Mouse (Mus musculus) heart, embryonic 15.5 days (tissue): Measurements from ENCODE around the gene Prg4. TPM values are rescaled to one million over a fixed set of nuclear protein-coding genes. Genes with fewer than 3 reads are reported as not detected.

ENCODE experiments used
- ATAC-seq: fragments of 200-750 bp; cut with Nextera tagmentation; replicated peaks from 2 replicates; pipeline ENCODE4 v1.8.0; 2017; ENCODE audit warnings: low read depth, moderate TSS enrichment; ENCODE audit not compliant: insufficient number of reproducible peaks, insufficient read depth, low FRiP score
- H3K27ac ChIP-seq: fragments of 300-500 bp; sonication (generic); 2 replicates; pipeline ENCODE4 v1.5.1; 2015; ENCODE audit warnings: mild to moderate bottlenecking, inconsistent platforms
- H3K27me3 ChIP-seq: fragments of 300-500 bp; sonication (generic); 2 replicates; pipeline ENCODE4 v1.6.1; 2015; ENCODE audit warnings: inconsistent platforms
- H3K36me3 ChIP-seq: fragments of 300-500 bp; sonication (generic); 2 replicates; pipeline ENCODE4 v1.6.1; 2015; ENCODE audit warnings: mild to moderate bottlenecking, inconsistent platforms
- H3K4me1 ChIP-seq: fragments of 300-500 bp; sonication (generic); replicated peaks from 2 replicates; pipeline ENCODE4 v1.6.1; 2015; ENCODE audit warnings: inconsistent platforms
- H3K4me2 ChIP-seq: fragments of 300-500 bp; sonication (generic); 2 replicates; pipeline ENCODE4 v1.6.1; 2015; ENCODE audit warnings: inconsistent platforms, mild to moderate bottlenecking, moderate library complexity
- H3K4me3 ChIP-seq: fragments of 300-500 bp; sonication (generic); 2 replicates; pipeline ENCODE4 v1.5.1; 2015; ENCODE audit warnings: mild to moderate bottlenecking, inconsistent platforms
- H3K9ac ChIP-seq: fragments of 300-500 bp; sonication (generic); 2 replicates; pipeline ENCODE4 v1.6.1; 2015; ENCODE audit warnings: mild to moderate bottlenecking, inconsistent platforms
- H3K9me3 ChIP-seq: fragments of 300-500 bp; sonication (generic); replicated peaks from 2 replicates; pipeline ENCODE4 v1.6.1; 2016; ENCODE audit warnings: inconsistent platforms
- WGBS: fragments of 180-500 bp; shearing (Covaris S2); methylation state at CpG from one replicate; pipeline ENCODE4 v1.1.7; 2015; ENCODE audit warnings: mixed read lengths; 5-methylcytosine and 5-hydroxymethylcytosine counted together
- polyA plus RNA-seq: library from polyadenylated mRNA; unstranded; fragments of >200 nt; fragmentation: Nextera tagmentation; extraction: Ambion mirVana; gene quantifications from 2 replicates; pipeline ENCODE4 v1.2.1, GENCODE M21; 2015

Prg4 gene
- 0.30 and 0.91 TPM in 2 replicates for polyA plus RNA-seq

DNA sequence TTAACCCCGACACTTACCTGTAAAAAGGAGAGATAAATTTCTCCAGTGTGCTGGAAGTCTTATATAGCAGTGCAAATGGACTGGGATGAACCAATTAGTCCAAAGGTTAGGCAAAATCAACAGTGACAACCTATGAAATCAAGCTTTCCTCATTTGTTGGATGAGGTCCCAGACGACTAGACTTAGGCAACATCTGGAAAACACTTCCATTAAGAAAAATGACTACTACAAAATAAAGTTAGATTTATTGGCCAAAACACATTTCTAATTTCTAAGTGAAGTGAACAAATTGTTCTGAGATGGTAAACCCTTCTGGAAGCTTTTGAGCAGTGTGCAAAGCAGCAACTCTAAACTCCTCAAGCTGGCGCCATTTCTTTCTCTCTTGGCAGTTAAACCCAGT lies at the start of gene Prg4:
Prg4 (minus strand) TSS at position 34 of the 400 bp plus-strand sequence.
- Histone ChIP-seq H3K9me3 (no peaks in the 10 kb centered on the region), H3K27me3 (no peaks in the 10 kb centered on the region), H3K36me3 (no peaks in the 10 kb centered on the region), H3K27ac (no peak within 1 kb of the TSS), H3K4me1 (no peaks in the 10 kb centered on the region), H3K4me3 (no peak within 1 kb of the TSS), H3K9ac (no peak within 1 kb of the TSS), H3K4me2 (no peak within 1 kb of the TSS)
- WGBS = 84% methylated on average over 3 of the region's 3 CpGs
- no peak for ATAC-seq

DNA sequence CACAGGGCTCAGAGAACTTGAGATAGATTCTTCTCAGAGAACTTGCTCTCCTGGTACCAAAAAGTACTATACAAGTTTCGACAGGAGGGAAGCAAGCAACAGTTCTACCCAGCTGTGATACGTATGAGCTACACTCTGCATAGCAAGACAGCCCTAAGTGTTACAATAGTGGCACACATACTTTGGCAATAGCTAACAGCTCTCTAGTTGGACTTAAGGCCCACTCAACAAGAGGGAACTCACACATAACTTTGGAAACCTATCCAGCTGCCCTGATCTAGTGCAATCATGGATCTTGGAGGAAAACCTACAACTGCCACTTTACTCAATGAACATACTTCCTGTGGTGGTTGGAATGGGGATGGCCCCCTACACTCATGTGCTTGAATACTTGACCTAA lies 47.1 kb upstream of the Prg4 start:
- 84% methylated on average over 2 of the region's 2 CpGs for WGBS

DNA sequence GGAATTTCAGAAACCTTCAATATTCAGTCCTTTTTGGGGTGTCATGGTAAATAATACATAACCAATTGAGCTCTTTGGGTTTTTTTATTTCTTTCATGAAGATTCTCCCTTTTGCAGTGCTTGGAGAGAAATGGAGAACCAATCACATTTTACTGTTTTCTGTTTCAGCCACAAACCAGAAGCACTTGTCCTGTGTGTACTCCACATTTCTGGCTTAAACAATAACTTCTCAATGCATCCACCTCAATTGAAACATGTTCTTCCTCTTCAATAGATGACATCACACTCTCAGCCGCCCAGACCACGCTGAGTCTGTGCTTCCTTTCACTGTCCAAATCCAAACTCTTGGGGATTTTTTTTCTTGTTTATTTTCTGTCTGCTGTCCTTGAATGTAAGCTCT lies 39.8 kb upstream of the Prg4 start:
- Histone ChIP-seq H3K4me3 (no peak overlapping the region), H3K9me3 (no peaks in the 10 kb centered on the region), H3K4me1 (no peaks in the 10 kb centered on the region), H3K27ac (no peak overlapping the region), H3K36me3 (no peaks in the 10 kb centered on the region), H3K9ac (no peak overlapping the region), H3K27me3 (no peaks in the 10 kb centered on the region), H3K4me2 (no peak overlapping the region)
- ATAC-seq = no peak
- 45% methylated on average over 2 of the region's 2 CpGs for WGBS

More for the DNA sequence above, 47.1 kb upstream of the Prg4 start:
- Histone ChIP-seq H3K27ac (no peak overlapping the region), H3K4me1 (peaks cover 3% of the 10 kb centered on the region; the same call in 1 of the 2 replicates), H3K4me2 (no peak overlapping the region), H3K9me3 (no peaks in the 10 kb centered on the region), H3K36me3 (no peaks in the 10 kb centered on the region), H3K9ac (no peak overlapping the region), H3K27me3 (no peaks in the 10 kb centered on the region), H3K4me3 (no peak overlapping the region)
- no peak for ATAC-seq

DNA sequence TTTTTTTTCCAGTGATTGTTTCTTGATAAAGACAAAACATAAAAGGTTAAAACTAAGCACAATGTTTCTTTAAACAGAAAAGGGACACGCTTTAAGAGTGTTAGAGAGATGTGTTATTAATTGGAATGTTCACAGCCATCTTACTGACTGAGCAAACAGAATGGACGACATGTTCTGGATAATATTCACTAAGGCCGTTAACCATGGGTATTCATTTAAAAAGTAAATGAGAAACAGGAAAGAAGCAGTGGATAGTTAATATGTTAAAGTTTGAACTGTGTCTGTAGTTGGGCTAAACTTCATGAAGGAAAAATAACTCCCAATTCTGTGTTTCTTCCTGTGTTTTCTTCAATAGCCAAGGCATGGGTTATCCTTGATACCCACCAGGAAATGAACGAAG lies 37.4 kb upstream of the Prg4 start:
- no peaks in the 10 kb centered on the region for H3K36me3 ChIP-seq
- H3K27me3 ChIP-seq = no peaks in the 10 kb centered on the region
- no peak overlapping the region for H3K9ac ChIP-seq
- no peaks in the 10 kb centered on the region for H3K9me3 ChIP-seq
- WGBS = 78% methylated on average over 4 of the region's 4 CpGs
- H3K4me3 ChIP-seq = no peak overlapping the region
- no peaks in the 10 kb centered on the region for H3K4me1 ChIP-seq
- H3K4me2 ChIP-seq = no peak overlapping the region
- ATAC-seq = no peak
- H3K27ac ChIP-seq = no peak overlapping the region

DNA sequence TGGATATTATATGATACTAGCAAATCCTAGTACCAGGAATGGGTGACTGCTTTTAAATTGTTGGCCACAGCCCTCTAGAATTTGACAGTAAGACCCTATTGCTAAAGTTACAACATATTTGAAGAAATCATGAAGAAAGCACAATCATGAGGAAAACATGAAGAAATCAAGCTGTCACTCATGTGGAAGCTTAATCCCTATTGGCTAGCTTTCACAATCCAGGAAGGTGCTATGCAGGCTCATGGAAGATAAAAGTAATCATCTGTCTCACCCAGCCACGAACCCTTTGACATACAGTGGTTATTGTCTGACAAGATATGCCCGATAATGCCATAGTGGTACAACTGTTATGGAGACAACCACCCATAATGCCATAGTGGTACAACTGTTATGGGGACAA lies 32.2 kb upstream of the Prg4 start:
- Histone ChIP-seq H3K27me3 (no peaks in the 10 kb centered on the region), H3K36me3 (no peaks in the 10 kb centered on the region), H3K9me3 (no peaks in the 10 kb centered on the region), H3K4me3 (no peak overlapping the region), H3K4me1 (no peaks in the 10 kb centered on the region), H3K4me2 (no peak overlapping the region), H3K27ac (no peak overlapping the region), H3K9ac (no peak overlapping the region)
- WGBS = 79% methylated on average over 2 of the region's 2 CpGs
- ATAC-seq = no peak

DNA sequence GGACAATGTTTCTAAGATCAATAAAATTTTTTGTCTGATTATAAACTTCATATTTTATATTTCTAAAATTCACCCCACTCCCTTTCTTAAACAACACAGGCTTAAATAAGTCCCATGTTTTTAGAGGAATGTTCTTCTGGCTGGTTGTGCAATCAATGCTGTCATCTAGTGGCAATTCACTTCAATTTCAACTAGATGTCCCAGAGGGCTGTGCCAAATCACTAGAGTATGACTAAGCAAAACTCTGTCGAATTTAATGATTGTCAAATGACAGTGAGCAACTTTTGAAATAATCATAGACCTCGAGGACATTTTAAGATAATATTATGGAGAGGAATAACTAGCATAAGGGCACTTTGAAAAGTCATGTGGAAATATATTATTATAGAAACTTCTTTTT lies 31.7 kb upstream of the Prg4 start:
- Histone ChIP-seq H3K4me2 (no peak overlapping the region), H3K27me3 (no peaks in the 10 kb centered on the region), H3K9me3 (no peaks in the 10 kb centered on the region), H3K4me3 (no peak overlapping the region), H3K9ac (no peak overlapping the region), H3K36me3 (no peaks in the 10 kb centered on the region), H3K4me1 (no peaks in the 10 kb centered on the region), H3K27ac (no peak overlapping the region)
- no peak for ATAC-seq
- 52% methylated on average over 2 of the region's 2 CpGs for WGBS

DNA sequence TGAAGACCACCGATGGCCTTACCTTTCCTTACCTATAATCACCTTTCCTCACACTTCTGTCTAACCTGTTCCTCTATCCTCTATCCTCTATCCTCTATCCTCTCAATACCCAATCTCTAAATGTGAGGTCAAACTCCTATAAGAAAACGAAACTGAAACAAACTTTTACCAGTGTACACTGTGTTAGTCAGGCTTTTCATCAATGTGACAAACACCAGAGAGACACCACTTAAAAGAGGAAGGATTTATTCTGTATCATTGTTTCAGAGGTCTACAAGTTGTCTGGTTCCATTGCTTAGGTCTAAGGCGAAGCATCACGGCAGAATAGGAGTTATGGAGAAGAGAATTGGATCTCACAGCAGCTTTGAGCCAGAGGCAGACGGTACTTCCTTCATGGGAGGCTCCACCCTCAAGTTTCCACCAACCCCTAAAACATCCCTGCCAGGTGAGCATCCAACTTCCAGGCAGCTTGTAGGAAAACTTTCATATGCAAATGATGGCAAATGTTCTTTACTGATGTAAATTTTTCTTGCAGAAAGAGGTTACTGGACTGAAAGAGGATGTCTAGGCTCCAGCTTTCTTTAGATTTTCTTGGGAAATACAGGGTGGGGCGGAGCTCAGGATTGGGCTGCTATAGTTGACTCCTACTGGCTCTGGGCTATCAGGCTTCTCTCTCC lies 30.8 kb upstream of the Prg4 start:
- Histone ChIP-seq H3K4me1 (no peaks in the 10 kb centered on the region), H3K27me3 (no peaks in the 10 kb centered on the region), H3K4me3 (no peak overlapping the region), H3K27ac (no peak overlapping the region), H3K36me3 (no peaks in the 10 kb centered on the region), H3K4me2 (no peak overlapping the region), H3K9ac (no peak overlapping the region), H3K9me3 (no peaks in the 10 kb centered on the region)
- WGBS = 76% methylated on average over 6 of the region's 6 CpGs
- no peak for ATAC-seq

DNA sequence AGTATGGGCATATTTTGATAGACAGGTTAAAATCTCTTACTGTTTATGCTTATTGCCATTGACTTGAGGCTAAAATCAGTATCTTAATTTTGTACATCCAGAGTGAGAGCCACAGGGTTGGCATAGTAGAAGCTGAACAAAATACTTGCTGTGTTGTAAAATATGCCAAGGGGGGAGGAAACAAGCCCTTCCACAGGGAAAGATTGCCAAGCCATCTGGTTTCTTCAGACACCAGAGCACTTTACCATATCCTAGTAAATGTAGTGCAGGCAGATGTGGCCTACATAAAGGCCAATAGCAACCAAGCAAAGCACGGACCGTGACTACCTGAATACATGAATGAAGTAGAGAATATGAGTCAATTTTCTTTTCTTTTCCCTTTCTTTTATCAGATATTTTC lies 23.2 kb upstream of the Prg4 start:
- Histone ChIP-seq H3K4me3 (no peak overlapping the region), H3K4me1 (no peaks in the 10 kb centered on the region), H3K9ac (no peak overlapping the region), H3K27me3 (no peaks in the 10 kb centered on the region), H3K4me2 (no peak overlapping the region), H3K27ac (no peak overlapping the region), H3K36me3 (no peaks in the 10 kb centered on the region), H3K9me3 (no peaks in the 10 kb centered on the region)
- ATAC-seq = no peak
- WGBS = 94% methylated on average over 2 of the region's 2 CpGs

DNA sequence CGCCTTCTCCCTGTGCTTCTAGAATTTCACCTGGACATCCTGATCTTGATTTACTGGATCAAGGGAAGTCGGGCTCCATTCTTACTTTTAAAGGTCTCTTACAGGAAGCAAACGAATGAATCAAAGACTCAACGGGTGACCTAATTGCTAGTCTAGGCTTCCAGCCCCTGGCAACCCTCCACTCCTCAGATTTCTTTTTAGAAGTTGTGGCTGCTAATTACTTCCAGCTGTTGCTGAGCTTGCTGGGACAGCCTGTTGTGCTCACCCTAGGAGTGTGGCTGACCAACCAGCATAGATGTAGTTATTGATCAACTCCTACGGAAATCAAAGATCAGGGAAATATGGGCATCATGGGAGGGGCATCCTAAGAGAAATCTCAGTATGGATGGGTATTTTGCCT lies 14.7 kb upstream of the Prg4 start:
- 54% methylated on average over 5 of the region's 5 CpGs for WGBS
- no peak for ATAC-seq
- H3K27me3 ChIP-seq = no peaks in the 10 kb centered on the region

DNA sequence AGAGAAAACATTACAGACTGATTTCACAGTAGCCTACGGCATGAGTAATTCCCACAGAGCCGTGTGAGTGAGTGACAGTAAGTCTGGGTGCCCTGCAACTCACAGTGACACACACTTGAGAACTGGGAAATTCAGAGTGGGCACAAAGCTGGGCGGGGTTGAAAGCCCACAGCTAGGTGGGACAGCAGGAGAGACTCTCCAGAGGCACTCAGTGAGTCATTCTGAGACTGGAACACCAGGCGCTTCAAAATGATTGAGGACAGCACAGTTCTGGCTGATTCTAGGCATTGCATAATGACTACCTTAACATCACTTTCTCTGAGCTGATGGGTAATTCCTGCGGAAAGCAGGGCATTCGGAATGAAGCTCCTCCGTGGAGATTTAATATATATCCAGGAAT lies 6.6 kb upstream of the Prg4 start:
- Histone ChIP-seq H3K4me1 (no peaks in the 10 kb centered on the region), H3K4me2 (no peak overlapping the region), H3K36me3 (no peaks in the 10 kb centered on the region), H3K4me3 (no peak overlapping the region), H3K9ac (no peak overlapping the region), H3K27ac (no peak overlapping the region), H3K9me3 (no peaks in the 10 kb centered on the region), H3K27me3 (no peaks in the 10 kb centered on the region)
- 75% methylated on average over 7 of the region's 7 CpGs for WGBS
- no peak for ATAC-seq

More for the DNA sequence above, 14.7 kb upstream of the Prg4 start:
- Histone ChIP-seq H3K36me3 (no peaks in the 10 kb centered on the region), H3K9me3 (no peaks in the 10 kb centered on the region), H3K27ac (no peak overlapping the region), H3K4me2 (no peak overlapping the region), H3K9ac (no peak overlapping the region), H3K4me1 (no peaks in the 10 kb centered on the region), H3K4me3 (no peak overlapping the region)

DNA sequence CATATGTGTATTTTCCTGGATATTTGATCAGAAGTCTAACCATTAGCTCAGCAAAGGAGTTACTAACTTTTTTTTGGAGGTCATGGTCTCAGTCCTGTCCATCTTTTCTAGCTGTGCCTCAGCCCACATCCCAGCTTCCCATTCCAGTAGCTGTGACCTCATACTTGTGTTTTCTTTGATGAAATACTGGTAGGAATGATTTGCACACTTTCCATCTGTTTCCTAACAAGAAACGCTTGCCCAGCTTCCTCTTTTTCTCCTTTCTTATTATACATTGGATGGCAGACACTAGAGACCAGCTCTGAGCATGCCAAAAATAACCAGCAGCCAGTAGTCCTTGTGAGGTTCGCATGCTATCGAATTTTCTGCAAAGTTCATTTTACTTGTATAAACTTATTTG lies 4.0 kb upstream of the Prg4 start:
- 54% methylated on average over 3 of the region's 3 CpGs for WGBS

DNA sequence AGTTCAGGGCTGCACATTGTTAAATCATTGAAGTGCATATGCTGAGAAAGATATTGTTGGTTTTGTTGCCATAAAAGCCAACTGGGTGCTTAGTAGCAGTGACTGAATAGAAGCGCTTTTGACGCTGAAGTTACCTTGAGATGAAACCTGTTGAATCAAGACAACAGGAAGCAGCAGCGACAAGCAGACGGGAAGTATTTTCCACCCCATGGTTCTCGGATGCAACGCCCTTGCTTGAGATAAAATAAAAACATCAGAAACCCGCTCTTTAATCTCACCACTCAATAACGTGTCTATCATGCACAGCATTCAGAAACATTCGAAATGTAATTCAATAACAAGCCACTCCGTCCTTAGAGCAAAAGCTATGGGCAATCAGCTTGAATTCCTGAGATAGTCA lies 601 bp downstream of the Prg4 start:
- no peaks in the 10 kb centered on the region for H3K27me3 ChIP-seq
- 75% methylated on average over 10 of the region's 10 CpGs for WGBS
- no peaks in the 10 kb centered on the region for H3K36me3 ChIP-seq
- ATAC-seq = no peak
- H3K9ac ChIP-seq = no peak overlapping the region
- no peak overlapping the region for H3K27ac ChIP-seq
- H3K4me2 ChIP-seq = no peak overlapping the region
- H3K4me1 ChIP-seq = no peaks in the 10 kb centered on the region
- no peaks in the 10 kb centered on the region for H3K9me3 ChIP-seq
- no peak overlapping the region for H3K4me3 ChIP-seq

More for the DNA sequence above, 4.0 kb upstream of the Prg4 start:
- ATAC-seq = no peak
- no peaks in the 10 kb centered on the region for H3K4me1 ChIP-seq
- no peak overlapping the region for H3K27ac ChIP-seq
- H3K9ac ChIP-seq = no peak overlapping the region
- H3K9me3 ChIP-seq = no peaks in the 10 kb centered on the region
- no peaks in the 10 kb centered on the region for H3K36me3 ChIP-seq
- no peak overlapping the region for H3K4me2 ChIP-seq
- H3K4me3 ChIP-seq = no peak overlapping the region
- no peaks in the 10 kb centered on the region for H3K27me3 ChIP-seq
